In the genomic region with DNA sequence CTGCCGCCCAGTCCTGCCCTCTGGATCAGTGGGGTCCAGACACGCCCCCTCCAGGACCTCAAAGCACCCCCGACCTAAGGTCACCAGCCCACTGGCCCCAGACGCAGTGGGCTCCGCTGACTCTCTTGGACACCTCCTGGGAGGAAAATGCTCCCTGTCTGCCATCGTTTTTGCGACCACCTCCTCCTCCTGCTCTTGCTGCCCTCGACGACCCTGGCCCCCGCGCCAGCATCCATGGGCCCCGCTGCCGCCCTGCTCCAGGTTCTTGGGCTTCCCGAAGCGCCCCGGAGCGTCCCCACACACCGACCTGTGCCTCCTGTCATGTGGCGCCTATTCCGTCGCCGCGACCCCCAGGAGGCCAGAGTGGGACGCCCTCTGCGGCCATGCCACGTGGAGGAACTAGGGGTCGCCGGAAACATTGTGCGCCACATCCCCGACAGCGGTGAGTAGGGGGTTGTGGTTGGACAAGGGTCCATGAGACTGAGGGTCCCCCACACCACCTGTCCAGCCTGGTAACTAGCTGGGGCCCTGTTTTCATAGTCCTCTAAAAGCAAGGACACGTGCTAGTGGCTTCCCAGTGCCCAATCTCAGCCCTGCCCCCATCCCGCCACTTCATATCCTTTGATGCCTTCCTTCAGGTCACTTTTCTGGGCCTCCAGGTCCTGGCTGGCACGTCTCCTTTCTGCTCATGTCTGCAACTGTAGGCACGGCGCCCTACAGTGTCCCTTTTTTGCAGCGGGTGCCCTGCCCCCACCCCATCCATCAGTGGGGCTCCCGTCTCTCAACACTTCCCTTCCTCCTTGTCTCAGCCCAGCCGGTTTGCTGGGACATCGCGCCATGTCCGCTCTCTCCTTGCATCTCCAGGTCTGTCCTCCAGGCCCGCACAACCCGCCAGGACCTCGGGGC, we compare ENCODE assay signal across 8 mouse cellular contexts. TPM values are rescaled to one million over a fixed set of nuclear protein-coding genes. Genes with fewer than 3 reads are reported as not detected.
DNase-seq lines count a peak whose midpoint lies in the region; ATAC-seq lines count a peak whose summit lies in the region.

No protein-coding gene starts in this region.

- peak; percentile 4; the same call in 1 of the 2 replicates for ATAC-seq in embryonic facial prominence, embryonic 13.5 days (ENCODE audit: insufficient number of reproducible peaks, insufficient read depth, low FRiP score, low TSS enrichment, low read depth)
- ATAC-seq in intestine, embryonic 15.5 days, result peak; percentile 12
- ATAC-seq in neural tube, embryonic 15.5 days (ENCODE audit: low FRiP score), result no peak; the same call in 1 of the 2 replicates

- no peak overlapping the region for H3K27ac ChIP-seq in embryonic facial prominence, embryonic 13.5 days
- no peak overlapping the region for H3K27ac ChIP-seq in intestine, embryonic 15.5 days
- no peak overlapping the region; the same call in 1 of the 2 replicates for H3K27ac ChIP-seq in neural tube, embryonic 15.5 days (replicated peaks)

- peak overlapping the region; percentile 24 for H3K4me3 ChIP-seq in embryonic facial prominence, embryonic 13.5 days
- 0 out of 2 replicates have a peak overlapping the region, but pooled peaks have one; percentile 10 for H3K4me3 ChIP-seq in intestine, embryonic 15.5 days (replicated peaks)
- H3K4me3 ChIP-seq in neural tube, embryonic 15.5 days (replicated peaks), result no peak overlapping the region

- no peaks in the 10 kb centered on the region for H3K9me3 ChIP-seq in embryonic facial prominence, embryonic 13.5 days
- no peaks in the 10 kb centered on the region for H3K9me3 ChIP-seq in intestine, embryonic 15.5 days
- no peaks in the 10 kb centered on the region for H3K9me3 ChIP-seq in neural tube, embryonic 15.5 days (replicated peaks)

- H3K4me1 ChIP-seq in embryonic facial prominence, embryonic 13.5 days, result peaks cover 31% of the 10 kb centered on the region
- peaks cover 14% of the 10 kb centered on the region for H3K4me1 ChIP-seq in intestine, embryonic 15.5 days (replicated peaks)
- peaks cover 31% of the 10 kb centered on the region for H3K4me1 ChIP-seq in neural tube, embryonic 15.5 days

- H3K36me3 ChIP-seq in embryonic facial prominence, embryonic 13.5 days, result peaks cover 61% of the 10 kb centered on the region
- peaks cover 37% of the 10 kb centered on the region for H3K36me3 ChIP-seq in intestine, embryonic 15.5 days
- H3K36me3 ChIP-seq in neural tube, embryonic 15.5 days, result peaks cover 76% of the 10 kb centered on the region

- H3K4me2 ChIP-seq in embryonic facial prominence, embryonic 13.5 days, result peak overlapping the region; percentile 54
- H3K4me2 ChIP-seq in intestine, embryonic 15.5 days (replicated peaks), result peak overlapping the region; percentile 39
- H3K4me2 ChIP-seq in neural tube, embryonic 15.5 days, result no peak overlapping the region

- H3K9ac ChIP-seq in embryonic facial prominence, embryonic 13.5 days, result peak overlapping the region; percentile 61
- no peak overlapping the region for H3K9ac ChIP-seq in intestine, embryonic 15.5 days
- H3K9ac ChIP-seq in neural tube, embryonic 15.5 days (replicated peaks), result 0 out of 2 replicates have a peak overlapping the region, but pooled peaks have one; percentile 12

- H3K27me3 ChIP-seq in embryonic facial prominence, embryonic 13.5 days, result peaks cover 13% of the 10 kb centered on the region
- peaks cover 3% of the 10 kb centered on the region; the same call in 1 of the 2 replicates for H3K27me3 ChIP-seq in intestine, embryonic 15.5 days (replicated peaks)
- no peaks in the 10 kb centered on the region for H3K27me3 ChIP-seq in neural tube, embryonic 15.5 days (replicated peaks)

- 10% methylated on average over 45 of the region's 45 CpGs for WGBS in embryonic facial prominence, embryonic 13.5 days
- WGBS in intestine, embryonic 15.5 days, result 20% methylated on average over 45 of the region's 45 CpGs
- WGBS in neural tube, embryonic 15.5 days, result 8% methylated on average over 45 of the region's 45 CpGs

- peak; percentile 48 to 62 for DNase-seq in layer of hippocampus, postnatal 10 days (ENCODE audit: low spot score in 2 of 2)
- no peak for DNase-seq in layer of hippocampus, adult 8-10 months (ENCODE audit: low spot score in 2 of 2)
- DNase-seq in thymus, postnatal 14 days, result no peak
- no peak for DNase-seq in urinary bladder, postnatal 14 days (ENCODE audit: low spot score)
- DNase-seq in kidney, postnatal 36 days, result no peak

RNA-seq across cellular contexts. Expression of a gene that starts 0.5 kb away (rescaled TPM):
- total RNA-seq in layer of hippocampus, postnatal 10 days (2021), result 10 to 100 TPM; 13.2 to 23.5 TPM
- 10 to 100 TPM in 2 of 4 experiments, 1 to 10 TPM in 1, not detected in 1; 4.8 to 16.4 (median 11.3) TPM for total RNA-seq in layer of hippocampus, adult 8-10 months (2022)
- 2.2 and 4.2 TPM in 2 replicates for polyA plus RNA-seq in embryonic facial prominence, embryonic 13.5 days (2015; fragmentation: Nextera tagmentation; extraction: Ambion mirVana)
- 0.38 and 1.4 TPM in 2 replicates for polyA plus RNA-seq in intestine, embryonic 15.5 days (2015; fragmentation: Nextera tagmentation; extraction: Ambion mirVana)
- 7.9 and 9.8 TPM in 2 replicates for polyA plus RNA-seq in neural tube, embryonic 15.5 days (2015; fragmentation: Nextera tagmentation; extraction: Ambion mirVana)

RNA-seq across cellular contexts. Expression of a gene that starts 14.5 kb away (rescaled TPM):
- 10 to 100 TPM; 94.6 to 99.0 TPM for total RNA-seq in layer of hippocampus, postnatal 10 days (2021)
- 100 to 1,000 TPM in 3 of 4 experiments, 10 to 100 TPM in 1; 99.3 to 118 (median 106) TPM for total RNA-seq in layer of hippocampus, adult 8-10 months (2022)
- 9.3 and 9.4 TPM in 2 replicates for polyA plus RNA-seq in embryonic facial prominence, embryonic 13.5 days (2015; fragmentation: Nextera tagmentation; extraction: Ambion mirVana)
- 3.6 TPM in 2 replicates for polyA plus RNA-seq in intestine, embryonic 15.5 days (2015; fragmentation: Nextera tagmentation; extraction: Ambion mirVana)
- 35.5 and 42.4 TPM in 2 replicates for polyA plus RNA-seq in neural tube, embryonic 15.5 days (2015; fragmentation: Nextera tagmentation; extraction: Ambion mirVana)

RNA-seq across cellular contexts. Expression of a gene that starts 23.0 kb away (rescaled TPM):
- total RNA-seq in layer of hippocampus, postnatal 10 days (2021), result 10 to 100 TPM; 50.8 to 51.0 TPM
- total RNA-seq in layer of hippocampus, adult 8-10 months (2022), result 10 to 100 TPM; 57.9 to 73.1 (median 65.4) TPM
- 20.3 and 22.1 TPM in 2 replicates for polyA plus RNA-seq in embryonic facial prominence, embryonic 13.5 days (2015; fragmentation: Nextera tagmentation; extraction: Ambion mirVana)
- polyA plus RNA-seq in intestine, embryonic 15.5 days (2015; fragmentation: Nextera tagmentation; extraction: Ambion mirVana), result 14.6 and 15.7 TPM in 2 replicates
- polyA plus RNA-seq in neural tube, embryonic 15.5 days (2015; fragmentation: Nextera tagmentation; extraction: Ambion mirVana), result 11.8 and 12.6 TPM in 2 replicates

RNA-seq across cellular contexts. Expression of a gene that starts 27.8 kb away (rescaled TPM):
- total RNA-seq in layer of hippocampus, postnatal 10 days (2021), result 100 to 1,000 TPM; 122 to 145 TPM
- 100 to 1,000 TPM; 127 to 152 (median 135) TPM for total RNA-seq in layer of hippocampus, adult 8-10 months (2022)
- polyA plus RNA-seq in embryonic facial prominence, embryonic 13.5 days (2015; fragmentation: Nextera tagmentation; extraction: Ambion mirVana), result 315 and 327 TPM in 2 replicates
- 331 and 429 TPM in 2 replicates for polyA plus RNA-seq in intestine, embryonic 15.5 days (2015; fragmentation: Nextera tagmentation; extraction: Ambion mirVana)
- polyA plus RNA-seq in neural tube, embryonic 15.5 days (2015; fragmentation: Nextera tagmentation; extraction: Ambion mirVana), result 299 and 314 TPM in 2 replicates

RNA-seq across cellular contexts. Expression of a gene that starts 27.8 kb away (rescaled TPM):
- total RNA-seq in layer of hippocampus, postnatal 10 days (2021), result 10 to 100 TPM; 49.0 to 53.0 TPM
- 10 to 100 TPM; 49.2 to 55.5 (median 54.6) TPM for total RNA-seq in layer of hippocampus, adult 8-10 months (2022)
- 54.4 and 58.3 TPM in 2 replicates for polyA plus RNA-seq in embryonic facial prominence, embryonic 13.5 days (2015; fragmentation: Nextera tagmentation; extraction: Ambion mirVana)
- polyA plus RNA-seq in intestine, embryonic 15.5 days (2015; fragmentation: Nextera tagmentation; extraction: Ambion mirVana), result 45.8 and 52.7 TPM in 2 replicates
- polyA plus RNA-seq in neural tube, embryonic 15.5 days (2015; fragmentation: Nextera tagmentation; extraction: Ambion mirVana), result 42.2 and 46.7 TPM in 2 replicates

Comparison
In these comparisons a context has a peak if more than half of its experiments do, and no peak if none do; other contexts are left out.
1. DNase-seq: peak in layer of hippocampus, postnatal 10 days (2 of 2); none in layer of hippocampus, adult 8-10 months (0 of 2), thymus, postnatal 14 days (single experiment), urinary bladder, postnatal 14 days (single experiment) and kidney, postnatal 36 days (0 of 2).